Mouse (Mus musculus) myocyte (in vitro differentiated cells): Measurements from ENCODE around the gene Ifitm10. TPM values are rescaled to one million over a fixed set of nuclear protein-coding genes. Genes with fewer than 3 reads are reported as not detected.

Experiments used
- H3K27me3 ChIP-seq: one replicate; pipeline ENCODE4 v1.6.1; 2011; ENCODE audit not compliant: control insufficient read depth, insufficient read depth, insufficient read length
- H3K36me3 ChIP-seq: one replicate; pipeline ENCODE4 v1.6.1; 2011; ENCODE audit not compliant: control insufficient read depth, insufficient read depth
- H3K4me2 ChIP-seq: one replicate; pipeline ENCODE4 v1.6.1; 2011; ENCODE audit warnings: low read depth, control low read depth
- H3K4me3 ChIP-seq: one replicate; pipeline ENCODE4 v1.5.1; 2011; ENCODE audit warnings: mild to moderate bottlenecking, control low read depth, moderate library complexity
- H3K79me2 ChIP-seq: one replicate; pipeline ENCODE4 v1.6.1; 2011; ENCODE audit not compliant: control insufficient read depth, insufficient read depth
- H3ac ChIP-seq: one replicate; pipeline ENCODE4 v1.6.1; 2011; ENCODE audit not compliant: control insufficient read depth, insufficient read length
- CEBPB ChIP-seq: IDR thresholded peaks from 2 replicates; pipeline ENCODE4 v1.6.1; 2011; ENCODE audit warnings: mild to moderate bottlenecking, moderate library complexity; ENCODE audit not compliant: poor library complexity, insufficient read depth, severe bottlenecking
- E2F4 ChIP-seq: IDR thresholded peaks from one replicate; pipeline ENCODE4 v1.6.1; 2011; ENCODE audit warnings: mild to moderate bottlenecking, control low read depth, moderate library complexity; ENCODE audit not compliant: insufficient read depth
- MYOD1 ChIP-seq, 3 experiments: IDR thresholded peaks; one replicate each; pipeline ENCODE4 v1.6.1; 2011; ENCODE audit warnings: control low read depth in 2 of 3, low read depth in 2 of 3, mild to moderate bottlenecking in 2 of 3, moderate library complexity in 1 of 3; ENCODE audit not compliant: insufficient read length in 2 of 3, control insufficient read depth in 1 of 3
- MYOG ChIP-seq, 3 experiments: IDR thresholded peaks; one replicate each; pipeline ENCODE4 v1.6.1; 2011; ENCODE audit warnings: control low read depth in 2 of 3, low read depth in 2 of 3, mild to moderate bottlenecking in 2 of 3; ENCODE audit not compliant: insufficient read length in 2 of 3, control insufficient read depth in 1 of 3, insufficient read depth in 1 of 3
- POLR2A ChIP-seq: IDR thresholded peaks from one replicate; pipeline ENCODE4 v1.6.1; 2011; ENCODE audit warnings: low read depth, mild to moderate bottlenecking, control low read depth, moderate library complexity; ENCODE audit not compliant: insufficient read length
- POLR2AphosphoS2 ChIP-seq: IDR thresholded peaks from one replicate; pipeline ENCODE4 v1.6.1; 2011; ENCODE audit warnings: low read depth, control low read depth; ENCODE audit not compliant: insufficient read length
- REST ChIP-seq: IDR thresholded peaks from one replicate; pipeline ENCODE4 v1.6.1; 2011; ENCODE audit warnings: mild to moderate bottlenecking, control low read depth, moderate library complexity; ENCODE audit not compliant: insufficient read depth, insufficient read length
- SRF ChIP-seq: IDR thresholded peaks from one replicate; pipeline ENCODE4 v1.6.1; 2011; ENCODE audit warnings: low read depth; ENCODE audit not compliant: control insufficient read depth, insufficient read length
- TCF12 ChIP-seq: IDR thresholded peaks from one replicate; pipeline ENCODE4 v1.6.1; 2011; ENCODE audit warnings: mild to moderate bottlenecking, control low read depth; ENCODE audit not compliant: poor library complexity, insufficient read depth, severe bottlenecking
- TCF3 ChIP-seq: IDR thresholded peaks from one replicate; pipeline ENCODE4 v1.6.1; 2011; ENCODE audit warnings: low read depth, control low read depth; ENCODE audit not compliant: insufficient read length
- USF1 ChIP-seq: IDR thresholded peaks from one replicate; pipeline ENCODE4 v1.6.1; 2011; ENCODE audit warnings: low read depth, mild to moderate bottlenecking, control low read depth, moderate library complexity
- polyA plus RNA-seq: library from polyadenylated mRNA; unstranded; fragments of >200 nt; fragmentation: generic; extraction: Trizol; gene quantifications from one replicate; pipeline ENCODE4 v1.2.1, GENCODE M21; 2012; ENCODE audit warnings: missing spikeins

The Ifitm10 gene
- polyA plus RNA-seq, 1 experiment, result 5.4 TPM

DNA sequence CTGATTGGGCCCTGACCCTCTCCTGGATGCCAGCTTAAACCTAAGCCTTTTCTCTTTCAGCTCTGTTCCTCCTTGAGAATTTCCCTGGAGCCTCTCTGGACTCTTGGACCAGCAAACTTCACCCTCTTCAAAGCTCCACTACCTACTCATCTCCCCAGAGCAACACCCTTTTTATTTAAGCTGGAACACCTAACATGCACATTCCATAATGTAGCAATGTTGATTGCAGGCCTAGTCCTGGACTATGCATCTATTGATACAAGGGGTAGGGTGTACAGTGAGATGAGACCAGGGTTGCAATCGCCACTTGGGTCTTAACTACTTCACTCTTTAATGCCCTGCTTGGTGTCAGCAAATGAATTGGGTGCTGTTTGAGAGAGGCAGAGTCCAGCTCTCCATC lies 14.6 kb upstream of the Ifitm10 start:
- Histone ChIP-seq H3K4me3 (peak overlapping the region; percentile 94), H3ac (peak overlapping the region; percentile 67), H3K79me2 (peaks cover 35% of the 10 kb centered on the region), H3K27me3 (no peaks in the 10 kb centered on the region), H3K4me2 (peak overlapping the region; percentile 46), H3K36me3 (peaks cover 18% of the 10 kb centered on the region)
- no peak for TF ChIP-seq TCF3
- no peak for TF ChIP-seq POLR2A

- peaks cover 35% of the 10 kb centered on the region for H3K79me2 ChIP-seq
- H3K27me3 ChIP-seq, result no peaks in the 10 kb centered on the region
- peak within 1 kb of the TSS; percentile 94 for H3K4me3 ChIP-seq
- peak within 1 kb of the TSS; percentile 67 for H3ac ChIP-seq
- TF ChIP-seq MYOG (IDR thresholded peaks at IDR 0.05; ENCODE audit: control insufficient read depth in 1 of 3, insufficient read depth in 1 of 3, insufficient read length in 2 of 3, low read depth in 2 of 3) (peak in 1 of 3 experiments; percentile 1), SRF (no peak), REST (no peak), USF1 (peak; percentile 94), POLR2AphosphoS2 (peak; percentile 72), MYOD1 (IDR thresholded peaks at IDR 0.05; ENCODE audit: control insufficient read depth in 1 of 3, insufficient read length in 2 of 3, low read depth in 2 of 3) (peak in 1 of 3 experiments; percentile 45), POLR2A (peak; percentile 81)
- H3K4me2 ChIP-seq, result peak within 1 kb of the TSS; percentile 81
- peaks cover 21% of the 10 kb centered on the region for H3K36me3 ChIP-seq
These were observed 14.0 kb upstream of the Ifitm10 start, which contains the start of gene Ctsd for GRCm38 (mm10) chr7:142387419-142388148. Gene Ctsd, minus strand, starts transcription at chr7:142388038.

DNA sequence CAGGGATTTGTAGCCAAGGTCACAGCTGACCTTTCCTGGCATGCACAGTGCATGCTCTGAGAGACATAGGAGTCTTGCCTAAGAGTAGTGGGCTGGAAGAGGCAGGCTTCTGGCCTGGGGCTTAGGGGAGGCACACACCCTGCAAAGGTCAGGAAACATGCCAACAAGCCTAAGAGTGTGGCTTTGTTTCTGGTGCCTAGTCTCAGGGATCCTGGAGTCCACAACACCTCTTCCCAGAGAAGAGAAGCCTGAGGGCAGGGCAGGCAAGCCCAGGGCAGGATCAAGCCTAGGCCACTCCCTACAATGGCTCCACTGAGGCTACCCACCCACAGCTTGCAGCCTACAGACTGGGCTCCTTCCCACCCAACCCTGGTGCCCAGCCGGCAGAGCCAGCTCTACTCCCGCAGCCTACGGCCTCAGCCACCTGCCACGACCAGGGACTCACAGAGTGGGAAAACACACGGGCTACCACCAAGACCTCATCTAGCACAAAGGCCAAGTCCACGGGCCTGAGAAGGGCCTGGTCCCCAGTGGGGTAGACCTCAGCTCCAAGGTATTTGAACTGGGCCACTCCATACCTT lies 13.2 kb upstream of the Ifitm10 start:
- Histone ChIP-seq H3K4me3 (peak overlapping the region; percentile 94), H3K36me3 (peaks cover 26% of the 10 kb centered on the region), H3K27me3 (no peaks in the 10 kb centered on the region), H3K79me2 (peaks cover 35% of the 10 kb centered on the region), H3K4me2 (peak overlapping the region; percentile 81), H3ac (peak overlapping the region; percentile 67)
- TF ChIP-seq POLR2A, result peak; percentile 38
- no peak for TF ChIP-seq REST

GRCm38 (mm10) chr7:142385742-142386403 lies 12.3 kb upstream of the Ifitm10 start:
- Histone ChIP-seq H3K4me2 (peak overlapping the region; percentile 81), H3K4me3 (peak overlapping the region; percentile 94), H3K27me3 (no peaks in the 10 kb centered on the region), H3K79me2 (peaks cover 35% of the 10 kb centered on the region), H3ac (peak overlapping the region; percentile 67), H3K36me3 (peaks cover 30% of the 10 kb centered on the region)
- TF ChIP-seq MYOD1 (IDR thresholded peaks at IDR 0.05; ENCODE audit: control insufficient read depth in 1 of 3, insufficient read length in 2 of 3, low read depth in 2 of 3) (peak in 1 of 3 experiments; percentile 33), TCF12 (no peak), MYOG (IDR thresholded peaks at IDR 0.05; ENCODE audit: control insufficient read depth in 1 of 3, insufficient read depth in 1 of 3, insufficient read length in 2 of 3, low read depth in 2 of 3) (no peak), CEBPB (no peak), E2F4 (no peak), TCF3 (no peak), SRF (no peak), USF1 (no peak)

DNA sequence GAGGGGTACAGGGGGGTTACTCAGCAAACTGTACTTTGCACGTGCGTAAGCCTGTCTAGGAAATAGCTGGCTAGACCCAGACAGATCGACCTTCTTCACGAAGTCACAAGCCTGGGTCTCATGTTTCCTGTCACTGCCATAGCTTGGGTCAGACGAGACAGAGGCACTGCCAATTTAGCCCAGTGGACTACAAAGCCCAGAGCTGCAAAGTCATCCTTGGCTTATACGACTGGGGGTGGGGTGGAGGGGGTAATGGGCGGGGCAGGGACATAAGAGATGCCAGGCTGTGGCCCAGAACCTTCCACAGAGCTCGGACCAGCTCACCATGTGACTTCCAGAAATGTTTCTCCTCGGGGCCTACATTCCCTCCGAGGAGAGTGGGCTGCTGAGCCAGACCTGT lies 10.8 kb upstream of the Ifitm10 start:
- H3K27me3 ChIP-seq, result no peaks in the 10 kb centered on the region
- H3K4me2 ChIP-seq, result no peak overlapping the region
- no peak overlapping the region for H3ac ChIP-seq
- H3K4me3 ChIP-seq, result no peak overlapping the region
- TF ChIP-seq MYOD1 (IDR thresholded peaks at IDR 0.05; ENCODE audit: control insufficient read depth in 1 of 3, insufficient read length in 2 of 3, low read depth in 2 of 3) (no peak), TCF12 (no peak)
- H3K79me2 ChIP-seq, result peaks cover 35% of the 10 kb centered on the region
- H3K36me3 ChIP-seq, result peaks cover 45% of the 10 kb centered on the region
